Mouse (Mus musculus) liver, adult 2 months (tissue): ENCODE measurements around the gene Ankra2. TPM values are rescaled to one million over a fixed set of nuclear protein-coding genes. Genes with fewer than 3 reads are reported as not detected.

Experiments used
- DNase-seq: peaks from one replicate; pipeline ENCODE4 v3.0.0-alpha.2; 2011; ENCODE audit warnings: low read depth, low spot score; ENCODE audit errors: extremely low read depth
- H3K27ac ChIP-seq: fragments of 200-500 bp; replicated peaks from 2 replicates; pipeline ENCODE4 v1.5.1; 2012; ENCODE audit warnings: low read depth, mild to moderate bottlenecking, control low read depth, inconsistent platforms, low read length; ENCODE audit not compliant: insufficient read depth
- H3K27me3 ChIP-seq: fragments of 200-500 bp; 2 replicates; pipeline ENCODE4 v1.6.1; 2012; ENCODE audit warnings: mild to moderate bottlenecking, moderate library complexity, low read length, inconsistent platforms; ENCODE audit not compliant: control insufficient read depth, insufficient read depth
- H3K36me3 ChIP-seq: fragments of 200-500 bp; 2 replicates; pipeline ENCODE4 v1.6.1; 2012; ENCODE audit warnings: low read length, inconsistent platforms; ENCODE audit not compliant: control insufficient read depth, insufficient read depth
- H3K4me1 ChIP-seq: fragments of 200-500 bp; 2 replicates; pipeline ENCODE4 v1.6.1; 2011; ENCODE audit warnings: low read length; ENCODE audit not compliant: control insufficient read depth, insufficient read depth
- H3K4me3 ChIP-seq: fragments of 200-500 bp; 2 replicates; pipeline ENCODE4 v1.5.1; 2011; ENCODE audit warnings: low read depth, mild to moderate bottlenecking, control low read depth, low read length, moderate library complexity; ENCODE audit not compliant: insufficient read depth
- H3K79me2 ChIP-seq: fragments of 200-500 bp; 2 replicates; pipeline ENCODE4 v1.6.1; 2012; ENCODE audit warnings: inconsistent platforms, mild to moderate bottlenecking, low read length, moderate library complexity; ENCODE audit not compliant: control insufficient read depth, insufficient read depth
- H3K9ac ChIP-seq: fragments of 200-500 bp; 2 replicates; pipeline ENCODE4 v1.6.1; 2012; ENCODE audit warnings: low read depth, mild to moderate bottlenecking, control low read depth, inconsistent platforms, low read length
- CTCF ChIP-seq: fragments of 200-500 bp; IDR thresholded peaks from 2 replicates; pipeline ENCODE4 v1.5.1; 2011; ENCODE audit warnings: low read depth, low read length, control low read depth
- POLR2A ChIP-seq: fragments of 200-500 bp; IDR thresholded peaks from 2 replicates; pipeline ENCODE4 v1.6.1; 2011; ENCODE audit warnings: low read length, control low read depth; ENCODE audit not compliant: insufficient read depth; ENCODE audit errors: extremely low read depth
- WGBS: fragments of 180-500 bp; shearing (Covaris S2); methylation state at CpG from one replicate; pipeline ENCODE4 v1.1.7; 2018; 5-methylcytosine and 5-hydroxymethylcytosine counted together
- polyA plus RNA-seq: library from polyadenylated mRNA; depleted of rRNA; stranded (reverse); fragments of >200 nt; gene quantifications from 2 replicates; pipeline ENCODE4 v1.2.3, GENCODE M21; 2012
- total RNA-seq: library from RNA; depleted of rRNA; stranded (reverse); fragments of >200 nt; gene quantifications from 2 replicates; pipeline ENCODE4 v1.2.3, GENCODE M21; 2014

Ankra2 gene
- total and polyA plus RNA-seq, 2 experiments = 6.4 to 12.8 TPM

- no peaks in the 10 kb centered on the region for H3K79me2 ChIP-seq
- no peaks in the 10 kb centered on the region for H3K36me3 ChIP-seq
- H3K4me1 ChIP-seq = no peaks in the 10 kb centered on the region
- H3K4me3 ChIP-seq = no peak overlapping the region
- H3K27me3 ChIP-seq = no peaks in the 10 kb centered on the region
- no peak overlapping the region for H3K27ac ChIP-seq
- H3K9ac ChIP-seq = no peak overlapping the region
- TF ChIP-seq CTCF (peak; percentile 64; the same call in 1 of the 2 replicates), POLR2A (no peak)
- 13% methylated on average over 12 of the region's 12 CpGs for WGBS
- peak; percentile 41 for DNase-seq
These were observed 22.8 kb upstream of the Ankra2 start for GRCm38 (mm10) chr13:98239978-98240641.

GRCm38 (mm10) chr13:98241531-98242282, 21.2 kb upstream of the Ankra2 start:
- Histone ChIP-seq H3K27me3 (no peaks in the 10 kb centered on the region), H3K4me3 (no peak overlapping the region), H3K27ac (no peak overlapping the region), H3K36me3 (no peaks in the 10 kb centered on the region), H3K4me1 (no peaks in the 10 kb centered on the region), H3K9ac (no peak overlapping the region), H3K79me2 (no peaks in the 10 kb centered on the region)
- TF ChIP-seq POLR2A (no peak), CTCF (no peak)
- 60% methylated on average over 9 of the region's 9 CpGs for WGBS
- no peak for DNase-seq

- DNase-seq = peak; percentile 5
These were observed 18.1 kb upstream of the Ankra2 start for GRCm38 (mm10) chr13:98244571-98245350.

GRCm38 (mm10) chr13:98245386-98245785, 17.5 kb upstream of the Ankra2 start:
- H3K27me3 ChIP-seq = no peaks in the 10 kb centered on the region
- no peaks in the 10 kb centered on the region for H3K4me1 ChIP-seq
- TF ChIP-seq CTCF (no peak), POLR2A (no peak)
- H3K36me3 ChIP-seq = peaks cover 10% of the 10 kb centered on the region; the same call in 1 of the 2 replicates
- no peak for DNase-seq
- 75% methylated on average over 7 of the region's 7 CpGs for WGBS
- H3K79me2 ChIP-seq = no peaks in the 10 kb centered on the region
- no peak overlapping the region for H3K27ac ChIP-seq
- H3K9ac ChIP-seq = no peak overlapping the region
- no peak overlapping the region for H3K4me3 ChIP-seq

More at GRCm38 (mm10) chr13:98244571-98245350, 18.1 kb upstream of the Ankra2 start:
- WGBS = 64% methylated on average over 5 of the region's 5 CpGs
- H3K4me1 ChIP-seq = no peaks in the 10 kb centered on the region
- H3K36me3 ChIP-seq = peaks cover 3% of the 10 kb centered on the region; the same call in 1 of the 2 replicates
- H3K9ac ChIP-seq = no peak overlapping the region
- no peak overlapping the region for H3K4me3 ChIP-seq
- no peaks in the 10 kb centered on the region for H3K79me2 ChIP-seq
- no peaks in the 10 kb centered on the region for H3K27me3 ChIP-seq
- H3K27ac ChIP-seq = no peak overlapping the region
- no peak for TF ChIP-seq POLR2A
- TF ChIP-seq CTCF = no peak

- Histone ChIP-seq H3K4me1 (no peaks in the 10 kb centered on the region), H3K9ac (no peak overlapping the region), H3K27me3 (no peaks in the 10 kb centered on the region), H3K36me3 (peaks cover 40% of the 10 kb centered on the region), H3K4me3 (no peak overlapping the region), H3K27ac (no peak overlapping the region), H3K79me2 (no peaks in the 10 kb centered on the region)
- DNase-seq = no peak
- WGBS = 92% methylated on average over 10 of the region's 10 CpGs
- TF ChIP-seq POLR2A (no peak), CTCF (no peak)
These were observed 13.3 kb upstream of the Ankra2 start for GRCm38 (mm10) chr13:98249594-98249993.
